Mouse (Mus musculus) forebrain, postnatal 0 days (tissue): ENCODE data around the gene Pqlc3. TPM values are rescaled to one million over a fixed set of nuclear protein-coding genes. Genes with fewer than 3 reads are reported as not detected.

Experiments
- ATAC-seq: fragments of 200-750 bp; cut with Nextera tagmentation; 2 replicates; pipeline ENCODE4 v1.8.0; 2017; ENCODE audit warnings: mild to moderate bottlenecking, moderate library complexity
- DNase-seq: peaks from one replicate; pipeline ENCODE4 v3.0.0-alpha.2; 2015
- H3K27ac ChIP-seq: fragments of 300-500 bp; sonication (generic); 2 replicates; pipeline ENCODE4 v1.5.1; 2014; ENCODE audit warnings: low read depth, mild to moderate bottlenecking, antibody characterized with exemption, low read length, moderate library complexity, mixed read lengths
- H3K27me3 ChIP-seq: fragments of 300-500 bp; sonication (generic); 2 replicates; pipeline ENCODE4 v1.6.1; 2014; ENCODE audit warnings: mild to moderate bottlenecking, low read length, mixed read lengths; ENCODE audit not compliant: insufficient read depth
- H3K36me3 ChIP-seq: fragments of 300-500 bp; sonication (generic); 2 replicates; pipeline ENCODE4 v1.6.1; 2014; ENCODE audit warnings: mild to moderate bottlenecking, moderate library complexity; ENCODE audit not compliant: insufficient read depth
- H3K4me1 ChIP-seq: fragments of 300-500 bp; sonication (generic); 2 replicates; pipeline ENCODE4 v1.6.1; 2014; ENCODE audit warnings: antibody characterized with exemption; ENCODE audit not compliant: insufficient read depth
- H3K4me2 ChIP-seq: fragments of 300-500 bp; sonication (generic); 2 replicates; pipeline ENCODE4 v1.6.1; 2014; ENCODE audit warnings: low read depth, mild to moderate bottlenecking, moderate library complexity
- H3K4me3 ChIP-seq: fragments of 300-500 bp; sonication (generic); 2 replicates; pipeline ENCODE4 v1.5.1; 2014; ENCODE audit warnings: low read depth, low read length, mixed read lengths
- H3K9ac ChIP-seq: fragments of 300-500 bp; sonication (generic); 2 replicates; pipeline ENCODE4 v1.6.1; 2014; ENCODE audit warnings: mild to moderate bottlenecking
- H3K9me3 ChIP-seq: fragments of 300-500 bp; sonication (generic); 2 replicates; pipeline ENCODE4 v1.6.1; 2016; ENCODE audit warnings: low read length
- CTCF ChIP-seq: sonication (generic); IDR thresholded peaks from 2 replicates; pipeline ENCODE4 v1.5.1; 2016; ENCODE audit warnings: antibody characterized with exemption, control low read depth, low read depth
- WGBS: fragments of 180-500 bp; shearing (Covaris S2); extraction: QIAGEN DNeasy Blood & Tissue Kit; methylation state at CpG from one replicate; pipeline ENCODE4 v1.1.7; 2014; 5-methylcytosine and 5-hydroxymethylcytosine counted together
- polyA plus RNA-seq: library from polyadenylated mRNA; unstranded; fragments of >200 nt; fragmentation: Nextera tagmentation; extraction: Ambion mirVana; gene quantifications from 2 replicates; pipeline ENCODE4 v1.2.1, GENCODE M21; 2015
- total RNA-seq: library from RNA; depleted of rRNA; stranded (reverse); fragments of >200 nt; gene quantifications from 2 replicates; pipeline ENCODE4 v1.2.3, GENCODE M21; 2014; rRNA removed

Pqlc3 gene
- total and polyA plus RNA-seq, 2 experiments from 2014 or later = 0.86 to 2.0 TPM

DNA sequence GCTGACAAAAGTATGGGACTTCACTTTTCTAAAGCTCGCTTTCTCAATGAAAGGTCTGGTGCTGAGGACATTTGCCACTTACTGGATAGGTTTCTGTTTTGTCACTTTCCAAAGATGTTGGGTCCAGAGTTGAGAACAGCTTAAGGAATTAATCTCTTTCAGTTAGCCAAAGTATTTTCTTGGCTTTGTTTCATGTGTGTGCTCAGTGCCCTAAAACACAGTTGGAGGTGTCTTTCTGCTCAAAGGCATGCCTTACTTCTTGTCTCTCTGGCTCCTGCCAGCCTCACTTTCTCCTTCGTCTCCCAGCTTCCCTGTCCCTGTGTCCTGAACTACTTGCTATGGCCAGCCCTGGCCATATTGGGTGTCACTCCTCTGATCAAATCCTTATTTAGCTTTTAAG is 8.8 kb downstream of the Pqlc3 start:
- DNase-seq (no peak), ATAC-seq (no peak)
- H3K27me3 ChIP-seq = no peaks in the 10 kb centered on the region
- H3K27ac ChIP-seq = no peak overlapping the region
- H3K36me3 ChIP-seq = peaks cover 3% of the 10 kb centered on the region; the same call in 1 of the 2 replicates
- H3K9ac ChIP-seq = no peak overlapping the region
- no peaks in the 10 kb centered on the region for H3K4me1 ChIP-seq
- H3K4me2 ChIP-seq = no peak overlapping the region
- 58% methylated on average over 2 of the region's 2 CpGs for WGBS
- no peak for TF ChIP-seq CTCF
- H3K9me3 ChIP-seq = no peaks in the 10 kb centered on the region
- no peak overlapping the region for H3K4me3 ChIP-seq

DNA sequence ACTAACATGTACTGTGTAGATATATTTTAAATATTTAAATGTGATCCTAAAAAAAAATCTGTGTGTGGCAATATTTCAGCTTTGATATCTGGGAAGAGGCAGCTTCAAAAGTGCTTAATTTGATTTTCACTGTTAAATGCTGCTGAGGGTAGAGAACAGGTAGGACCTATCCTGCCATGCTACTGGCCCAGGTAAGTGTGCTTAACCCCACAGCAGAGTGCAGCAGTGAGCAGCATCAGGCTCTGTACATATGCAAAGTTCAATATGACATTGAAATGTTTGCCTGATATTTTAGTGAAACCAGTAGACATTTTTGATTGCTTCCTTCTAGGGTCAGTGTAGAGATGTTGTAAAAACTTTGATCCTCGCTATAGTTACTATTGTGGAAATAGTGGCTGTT is 14.4 kb downstream of the Pqlc3 start:
- Histone ChIP-seq H3K4me3 (no peak overlapping the region), H3K4me1 (no peaks in the 10 kb centered on the region), H3K36me3 (peaks cover 6% of the 10 kb centered on the region; the same call in 1 of the 2 replicates), H3K9ac (no peak overlapping the region), H3K9me3 (no peaks in the 10 kb centered on the region), H3K27ac (no peak overlapping the region), H3K27me3 (no peaks in the 10 kb centered on the region), H3K4me2 (no peak overlapping the region)
- ATAC-seq (no peak), DNase-seq (no peak)
- WGBS = 97% methylated on average over 1 of the region's 1 CpGs
- TF ChIP-seq CTCF = peak; percentile 40

DNA sequence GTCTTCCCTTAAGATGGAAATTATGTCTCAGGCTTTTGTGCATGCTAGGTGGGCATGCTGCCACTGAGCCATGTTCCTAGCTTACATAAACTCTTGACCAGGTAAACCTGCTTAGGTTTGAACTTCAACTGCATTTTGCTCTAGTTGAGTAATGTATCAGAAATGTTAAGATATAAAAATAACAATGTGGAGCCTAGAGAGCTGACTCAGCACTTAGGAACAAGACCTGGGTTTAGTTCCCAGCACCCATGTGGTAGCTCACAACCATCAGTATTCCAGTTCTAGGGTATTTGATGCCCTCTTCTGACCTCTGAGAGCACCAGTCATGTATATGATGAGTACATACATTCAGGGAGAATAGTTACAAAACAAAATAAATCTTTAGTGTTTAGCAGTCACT is 23.1 kb downstream of the Pqlc3 start:
- Histone ChIP-seq H3K4me2 (no peak overlapping the region), H3K9me3 (no peaks in the 10 kb centered on the region), H3K27me3 (no peaks in the 10 kb centered on the region), H3K36me3 (peaks cover 63% of the 10 kb centered on the region), H3K9ac (no peak overlapping the region), H3K27ac (no peak overlapping the region), H3K4me3 (no peak overlapping the region), H3K4me1 (no peaks in the 10 kb centered on the region)
- DNase-seq (no peak), ATAC-seq (no peak)
- no peak for TF ChIP-seq CTCF

DNA sequence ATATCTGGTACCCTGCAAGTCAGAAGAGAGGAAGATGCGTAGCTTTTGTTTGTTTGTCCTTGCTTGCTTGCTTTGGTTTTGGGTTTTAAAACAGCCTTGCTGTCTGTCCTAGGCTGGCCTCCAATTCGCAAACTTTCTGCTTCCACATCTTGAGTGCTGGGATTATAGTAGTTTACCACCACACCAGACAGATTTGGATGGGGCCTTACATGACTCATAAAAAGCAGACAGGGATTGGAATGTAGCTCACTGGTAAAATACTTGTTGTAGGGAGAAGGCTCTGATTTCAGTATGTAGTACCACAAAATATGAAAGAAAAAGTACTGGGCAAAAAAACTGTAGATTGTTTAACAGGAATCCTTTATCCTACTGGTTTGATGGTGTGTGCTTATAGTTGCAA is 33.4 kb downstream of the Pqlc3 start:
- WGBS = 94% methylated on average over 2 of the region's 2 CpGs

DNA sequence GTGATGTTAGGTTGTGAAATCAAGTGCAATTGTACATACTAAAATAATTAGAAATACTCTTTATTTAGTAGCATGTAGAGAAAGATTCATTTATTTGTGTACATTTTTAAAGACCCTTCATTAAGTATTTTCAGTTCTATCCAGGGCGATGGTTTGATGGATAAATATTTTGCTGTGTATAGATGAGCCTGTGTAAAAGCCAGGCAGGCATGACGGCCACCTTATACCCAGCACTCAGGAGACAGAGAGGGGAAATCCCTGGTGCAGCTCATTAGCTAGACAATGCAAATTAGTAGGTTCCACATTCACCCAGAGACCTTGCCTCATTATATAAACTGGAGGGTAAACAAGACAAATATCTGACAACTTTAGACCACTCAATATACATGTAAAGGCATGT is 36.9 kb downstream of the Pqlc3 start:
- Histone ChIP-seq H3K36me3 (peaks cover 29% of the 10 kb centered on the region), H3K4me1 (no peaks in the 10 kb centered on the region), H3K27ac (no peak overlapping the region), H3K27me3 (no peaks in the 10 kb centered on the region), H3K9me3 (no peaks in the 10 kb centered on the region), H3K9ac (no peak overlapping the region), H3K4me2 (no peak overlapping the region), H3K4me3 (no peak overlapping the region)
- WGBS = 69% methylated on average over 2 of the region's 2 CpGs
- TF ChIP-seq CTCF = no peak
- DNase-seq (no peak), ATAC-seq (no peak)

More for the DNA sequence above, 33.4 kb downstream of the Pqlc3 start:
- Histone ChIP-seq H3K27ac (no peak overlapping the region), H3K4me1 (no peaks in the 10 kb centered on the region), H3K36me3 (peaks cover 21% of the 10 kb centered on the region), H3K4me2 (no peak overlapping the region), H3K27me3 (no peaks in the 10 kb centered on the region), H3K9ac (no peak overlapping the region), H3K4me3 (no peak overlapping the region), H3K9me3 (no peaks in the 10 kb centered on the region)
- DNase-seq (no peak), ATAC-seq (no peak)
- TF ChIP-seq CTCF = no peak

DNA sequence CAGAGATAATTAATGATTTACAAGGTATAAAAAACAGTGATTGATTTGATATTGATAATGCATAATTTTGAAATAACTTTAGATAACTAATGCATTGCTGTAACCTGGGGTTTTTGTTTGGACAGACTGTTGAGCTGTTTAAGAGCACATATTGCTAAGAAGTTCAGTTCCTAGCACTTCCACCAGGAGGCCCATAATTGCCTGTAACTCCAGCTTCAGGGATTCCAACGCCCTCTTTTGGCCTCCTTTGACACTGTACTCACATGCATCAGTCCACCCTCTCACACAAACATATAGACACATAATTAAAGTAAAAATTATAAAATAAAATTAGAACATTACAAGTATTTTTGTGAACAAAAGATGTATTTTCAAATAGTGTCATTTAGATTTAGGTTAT is 41.4 kb downstream of the Pqlc3 start:
- H3K4me2 ChIP-seq = no peak overlapping the region
- H3K4me1 ChIP-seq = no peaks in the 10 kb centered on the region
- DNase-seq = peak; percentile 16
- H3K4me3 ChIP-seq = no peak overlapping the region
- no peak overlapping the region for H3K9ac ChIP-seq
- no peaks in the 10 kb centered on the region for H3K9me3 ChIP-seq
- no peak overlapping the region for H3K27ac ChIP-seq
- peaks cover 32% of the 10 kb centered on the region for H3K36me3 ChIP-seq
- peak; percentile 29; the same call in 1 of the 2 replicates for ATAC-seq
- no peaks in the 10 kb centered on the region for H3K27me3 ChIP-seq
- TF ChIP-seq CTCF = peak; percentile 47
- 57% methylated on average over 1 of the region's 1 CpGs for WGBS

DNA sequence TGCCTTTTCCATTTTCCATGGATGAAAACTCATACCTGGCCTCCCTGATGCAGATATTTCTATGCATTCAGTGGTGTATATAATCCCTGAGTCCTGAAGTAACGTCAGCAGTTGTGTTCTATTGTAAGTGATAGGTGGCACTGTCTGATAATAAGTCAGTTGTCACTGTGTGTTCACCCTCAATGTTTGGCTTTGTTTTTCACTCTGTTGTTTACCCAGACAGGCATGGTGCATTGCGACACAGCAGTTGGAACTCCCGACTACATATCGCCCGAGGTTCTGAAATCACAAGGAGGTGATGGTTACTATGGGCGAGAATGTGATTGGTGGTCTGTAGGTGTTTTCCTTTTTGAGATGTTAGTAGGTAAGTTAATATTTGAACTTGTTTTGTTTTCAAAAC is 52.0 kb downstream of the Pqlc3 start:
- no peaks in the 10 kb centered on the region for H3K27me3 ChIP-seq
- ATAC-seq = no peak
- H3K4me3 ChIP-seq = no peak overlapping the region
- H3K36me3 ChIP-seq = peaks cover 3% of the 10 kb centered on the region; the same call in 1 of the 2 replicates
- no peak overlapping the region for H3K4me2 ChIP-seq
- no peak for DNase-seq
- H3K9ac ChIP-seq = no peak overlapping the region
- H3K4me1 ChIP-seq = no peaks in the 10 kb centered on the region
- H3K27ac ChIP-seq = no peak overlapping the region
- TF ChIP-seq CTCF = no peak
- H3K9me3 ChIP-seq = no peaks in the 10 kb centered on the region
- 88% methylated on average over 6 of the region's 6 CpGs for WGBS

DNA sequence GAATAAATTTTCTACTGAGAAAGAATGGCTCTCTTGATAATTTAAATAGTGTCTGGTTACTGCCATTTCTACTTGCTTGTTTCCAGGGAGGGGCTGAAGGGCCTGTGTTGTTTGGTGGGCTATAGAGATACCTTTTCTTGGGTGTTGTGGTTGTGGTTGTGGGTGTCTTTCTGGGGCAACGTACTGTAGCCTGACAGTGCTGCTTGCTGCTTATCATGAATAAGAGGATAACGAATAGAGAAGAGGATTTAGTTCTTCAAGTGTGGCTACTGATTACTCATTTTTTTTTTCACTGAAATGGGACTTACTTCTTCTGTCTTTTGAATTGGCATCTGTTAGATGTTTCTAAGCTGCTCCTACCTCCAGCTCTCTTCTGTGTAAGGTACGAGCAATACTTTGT is 58.2 kb downstream of the Pqlc3 start:
- H3K4me1 ChIP-seq = no peaks in the 10 kb centered on the region
- H3K4me2 ChIP-seq = no peak overlapping the region
- no peak overlapping the region for H3K27ac ChIP-seq
- 74% methylated on average over 3 of the region's 3 CpGs for WGBS
- peaks cover 11% of the 10 kb centered on the region for H3K36me3 ChIP-seq
- ATAC-seq (no peak), DNase-seq (no peak)
- H3K27me3 ChIP-seq = no peaks in the 10 kb centered on the region
- no peak overlapping the region for H3K9ac ChIP-seq
- no peaks in the 10 kb centered on the region for H3K9me3 ChIP-seq
- no peak for TF ChIP-seq CTCF
- H3K4me3 ChIP-seq = no peak overlapping the region

Other genes starting within 250 kb of the Pqlc3 start
- 0.48 and 1.6 TPM in 2 replicates for gene Greb1, start 199.5 kb downstream of the Pqlc3 start, total RNA-seq
- gene Greb1, start 199.5 kb downstream of the Pqlc3 start, polyA plus RNA-seq = 0.15 and 0.25 TPM in 2 replicates
- 18.9 and 26.4 TPM in 2 replicates for gene E2f6, start 189.4 kb downstream of the Pqlc3 start, total RNA-seq
- gene E2f6, start 189.4 kb downstream of the Pqlc3 start, polyA plus RNA-seq = 12.2 and 15.4 TPM in 2 replicates
- gene Rock2, start 105.5 kb downstream of the Pqlc3 start, total RNA-seq = 33.5 and 43.1 TPM in 2 replicates
- 7.0 and 10.5 TPM in 2 replicates for gene Rock2, start 105.5 kb downstream of the Pqlc3 start, polyA plus RNA-seq
- 8.5 and 9.2 TPM in 2 replicates for gene 2410004P03Rik, start 11.3 kb upstream of the Pqlc3 start, total RNA-seq
- gene 2410004P03Rik, start 11.3 kb upstream of the Pqlc3 start, polyA plus RNA-seq = 8.5 and 9.4 TPM in 2 replicates
- 20.2 and 24.8 TPM in 2 replicates for gene Kcnf1, start 176.5 kb upstream of the Pqlc3 start, total RNA-seq
- 5.6 and 6.8 TPM in 2 replicates for gene Kcnf1, start 176.5 kb upstream of the Pqlc3 start, polyA plus RNA-seq